Mouse (Mus musculus): ENCODE results near the gene Wdtc1.

Wdtc1 gene

GRCm38 (mm10) chr4:133353367-133354365 is at the start of gene Wdtc1:
Wdtc1 (minus strand) TSS chr4:133353481.
- DNase-seq (ENCODE audit: low read depth, low spot score): no peak

GRCm38 (mm10) chr4:133402011-133402410 is 48.7 kb upstream of the Wdtc1 start:
- no peak for DNase-seq (ENCODE audit: low read depth, low spot score)

GRCm38 (mm10) chr4:133400098-133400497 is 46.8 kb upstream of the Wdtc1 start:
- DNase-seq (ENCODE audit: low read depth, low spot score): no peak

GRCm38 (mm10) chr4:133399509-133399908 is 46.2 kb upstream of the Wdtc1 start:
- no peak for DNase-seq (ENCODE audit: low read depth, low spot score)

- no peak for DNase-seq (ENCODE audit: low read depth, low spot score)
These were observed 45.3 kb upstream of the Wdtc1 start for GRCm38 (mm10) chr4:133398619-133399018.

GRCm38 (mm10) chr4:133397961-133398360 is 44.7 kb upstream of the Wdtc1 start:
- no peak for DNase-seq (ENCODE audit: low read depth, low spot score)

GRCm38 (mm10) chr4:133397299-133397698 is 44.0 kb upstream of the Wdtc1 start:
- DNase-seq (ENCODE audit: low read depth, low spot score): no peak

GRCm38 (mm10) chr4:133396079-133396478 is 42.8 kb upstream of the Wdtc1 start:
- no peak for DNase-seq (ENCODE audit: low read depth, low spot score)

- DNase-seq (ENCODE audit: low read depth, low spot score): no peak
These were observed 41.8 kb upstream of the Wdtc1 start for GRCm38 (mm10) chr4:133394981-133395573.

- no peak for DNase-seq (ENCODE audit: low read depth, low spot score)
These were observed 38.1 kb upstream of the Wdtc1 start for GRCm38 (mm10) chr4:133391185-133392040.

GRCm38 (mm10) chr4:133390585-133390984 is 37.3 kb upstream of the Wdtc1 start:
- DNase-seq (ENCODE audit: low read depth, low spot score): no peak

GRCm38 (mm10) chr4:133390042-133390441 is 36.8 kb upstream of the Wdtc1 start:
- no peak for DNase-seq (ENCODE audit: low read depth, low spot score)

- DNase-seq (ENCODE audit: low read depth, low spot score): no peak
These were observed 35.7 kb upstream of the Wdtc1 start for GRCm38 (mm10) chr4:133388781-133389552.

- no peak for DNase-seq (ENCODE audit: low read depth, low spot score)
These were observed 33.8 kb upstream of the Wdtc1 start for GRCm38 (mm10) chr4:133387053-133387452.

GRCm38 (mm10) chr4:133386061-133386797 is 32.9 kb upstream of the Wdtc1 start:
- DNase-seq (ENCODE audit: low read depth, low spot score): no peak

GRCm38 (mm10) chr4:133381141-133381540 is 27.9 kb upstream of the Wdtc1 start:
- DNase-seq (ENCODE audit: low read depth, low spot score): no peak

GRCm38 (mm10) chr4:133380532-133380931 is 27.3 kb upstream of the Wdtc1 start:
- DNase-seq (ENCODE audit: low read depth, low spot score): no peak

- DNase-seq (ENCODE audit: low read depth, low spot score): no peak
These were observed 26.6 kb upstream of the Wdtc1 start for GRCm38 (mm10) chr4:133379861-133380260.

GRCm38 (mm10) chr4:133379046-133379347 is 25.7 kb upstream of the Wdtc1 start:
- DNase-seq (ENCODE audit: low read depth, low spot score): no peak

GRCm38 (mm10) chr4:133378236-133379045 is 25.2 kb upstream of the Wdtc1 start:
- no peak for DNase-seq (ENCODE audit: low read depth, low spot score)

Data from retina, postnatal 7 days (tissue).